Comparison of ENCODE assay signal across 8 mouse cellular contexts in genomic region chr15:78447121-78447520, GRCm38 (mm10). TPM values are rescaled to one million over a fixed set of nuclear protein-coding genes. Genes with fewer than 3 reads are reported as not detected.
DNase-seq lines count a peak whose midpoint lies in the region; ATAC-seq lines count a peak whose summit lies in the region.
"Had no signal": no experiment of that assay in that cellular context is flagged by ENCODE, and none has a peak within 500 bp of the region (broad histone marks: within the 10 kb centered on the region; RNA-seq: fewer than 3 reads in every experiment).

No protein-coding gene starts in this region.

- H3K4me3 ChIP-seq in heart, embryonic 15.5 days, result no peak overlapping the region
- H3K4me3 ChIP-seq in midbrain, embryonic 10.5 days, result no peak overlapping the region
- H3K4me3 ChIP-seq in midbrain, embryonic 16.5 days (ENCODE audit: low read depth, low read length), result no peak overlapping the region
- no peak overlapping the region for H3K4me3 ChIP-seq in embryonic facial prominence, embryonic 15.5 days (replicated peaks)
- no peak overlapping the region for H3K4me3 ChIP-seq in stomach, embryonic 16.5 days (replicated peaks; ENCODE audit: low read length)

- no peak for ATAC-seq in heart, embryonic 15.5 days (replicated peaks; ENCODE audit: insufficient number of reproducible peaks, insufficient read depth, low FRiP score, low read depth)
- no peak for ATAC-seq in midbrain, embryonic 16.5 days
- ATAC-seq in embryonic facial prominence, embryonic 15.5 days (ENCODE audit: insufficient number of reproducible peaks, low FRiP score, low TSS enrichment, low read depth), result no peak
- no peak for ATAC-seq in stomach, embryonic 16.5 days (ENCODE audit: insufficient read depth, low FRiP score)

- H3K9me3 ChIP-seq in heart, embryonic 15.5 days (replicated peaks), result no peaks in the 10 kb centered on the region
- no peaks in the 10 kb centered on the region for H3K9me3 ChIP-seq in midbrain, embryonic 10.5 days (replicated peaks)
- no peaks in the 10 kb centered on the region for H3K9me3 ChIP-seq in midbrain, embryonic 16.5 days (replicated peaks; ENCODE audit: control insufficient read depth, low read length, poor library complexity, severe bottlenecking)
- no peaks in the 10 kb centered on the region for H3K9me3 ChIP-seq in embryonic facial prominence, embryonic 15.5 days (replicated peaks)
- H3K9me3 ChIP-seq in stomach, embryonic 16.5 days (replicated peaks; ENCODE audit: control insufficient read depth, low read length), result no peaks in the 10 kb centered on the region

- H3K4me1 ChIP-seq in heart, embryonic 15.5 days (replicated peaks), result peaks cover 39% of the 10 kb centered on the region
- H3K4me1 ChIP-seq in midbrain, embryonic 10.5 days, result peaks cover 50% of the 10 kb centered on the region
- peaks cover 6% of the 10 kb centered on the region; the same call in 1 of the 2 replicates for H3K4me1 ChIP-seq in midbrain, embryonic 16.5 days (ENCODE audit: control insufficient read depth, insufficient read depth, low read length)
- H3K4me1 ChIP-seq in embryonic facial prominence, embryonic 15.5 days, result peaks cover 13% of the 10 kb centered on the region; the same call in 1 of the 2 replicates
- peaks cover 10% of the 10 kb centered on the region; the same call in 1 of the 2 replicates for H3K4me1 ChIP-seq in stomach, embryonic 16.5 days (ENCODE audit: control insufficient read depth, insufficient read depth, low read length)

- no peak overlapping the region for H3K4me2 ChIP-seq in heart, embryonic 15.5 days
- H3K4me2 ChIP-seq in midbrain, embryonic 16.5 days (ENCODE audit: low read length), result no peak overlapping the region
- no peak overlapping the region for H3K4me2 ChIP-seq in embryonic facial prominence, embryonic 15.5 days (replicated peaks)
- H3K4me2 ChIP-seq in stomach, embryonic 16.5 days (ENCODE audit: low read depth, low read length), result no peak overlapping the region

- H3K27ac ChIP-seq in heart, embryonic 15.5 days, result peak overlapping the region; percentile 87
- peak overlapping the region; percentile 84 for H3K27ac ChIP-seq in midbrain, embryonic 10.5 days (replicated peaks)
- no peak overlapping the region for H3K27ac ChIP-seq in midbrain, embryonic 16.5 days (ENCODE audit: low read length)
- H3K27ac ChIP-seq in embryonic facial prominence, embryonic 15.5 days (replicated peaks), result peak overlapping the region; percentile 8; the same call in 1 of the 2 replicates
- no peak overlapping the region; the same call in 1 of the 2 replicates for H3K27ac ChIP-seq in stomach, embryonic 16.5 days (ENCODE audit: low read length)

- H3K9ac ChIP-seq in heart, embryonic 15.5 days, result peak overlapping the region; percentile 25; the same call in 1 of the 2 replicates
- no peak overlapping the region for H3K9ac ChIP-seq in midbrain, embryonic 16.5 days (ENCODE audit: low read depth, low read length)
- H3K9ac ChIP-seq in embryonic facial prominence, embryonic 15.5 days, result no peak overlapping the region
- H3K9ac ChIP-seq in stomach, embryonic 16.5 days (ENCODE audit: low read length), result peak overlapping the region; percentile 46; the same call in 1 of the 2 replicates

- no peak for DNase-seq in heart, adult 8-10 months (ENCODE audit: low spot score)
- no peak for DNase-seq in midbrain, embryonic 10.5 days (ENCODE audit: low spot score)
- DNase-seq in left cerebral cortex, postnatal 25 days (ENCODE audit: low spot score in 2 of 2), result no peak

- intact Hi-C loops in left cerebral cortex, postnatal 25 days (cut with DNase I), result loop anchor here (2.0 to 5.0 kb wide), 2 partner anchors 85 to 136 kb away; partner anchors contain the start of gene C1qtnf6

- peaks cover 7% of the 10 kb centered on the region; the same call in 1 of the 2 replicates for H3K27me3 ChIP-seq in heart, embryonic 15.5 days
- H3K27me3 ChIP-seq in midbrain, embryonic 10.5 days (ENCODE audit: low read depth, poor library complexity, severe bottlenecking), result no peaks in the 10 kb centered on the region
- H3K27me3 ChIP-seq in midbrain, embryonic 16.5 days (ENCODE audit: control insufficient read depth, insufficient read depth, low read depth, low read length), result no peaks in the 10 kb centered on the region
- no peaks in the 10 kb centered on the region for H3K27me3 ChIP-seq in embryonic facial prominence, embryonic 15.5 days
- no peaks in the 10 kb centered on the region for H3K27me3 ChIP-seq in stomach, embryonic 16.5 days (ENCODE audit: control insufficient read depth, insufficient read depth, low read length)

- WGBS in heart, embryonic 15.5 days, result 36% methylated on average over 7 of the region's 7 CpGs
- WGBS in midbrain, embryonic 10.5 days, result 31% methylated on average over 7 of the region's 7 CpGs
- WGBS in midbrain, embryonic 16.5 days, result 32% methylated on average over 7 of the region's 7 CpGs
- WGBS in embryonic facial prominence, embryonic 15.5 days, result 39% methylated on average over 7 of the region's 7 CpGs
- WGBS in stomach, embryonic 16.5 days, result 47% methylated on average over 7 of the region's 7 CpGs

- H3K36me3 ChIP-seq in heart, embryonic 15.5 days, result no peaks in the 10 kb centered on the region
- no peaks in the 10 kb centered on the region for H3K36me3 ChIP-seq in midbrain, embryonic 10.5 days
- H3K36me3 ChIP-seq in midbrain, embryonic 16.5 days (ENCODE audit: control insufficient read depth, insufficient read depth, low read length), result no peaks in the 10 kb centered on the region
- H3K36me3 ChIP-seq in embryonic facial prominence, embryonic 15.5 days, result no peaks in the 10 kb centered on the region
- no peaks in the 10 kb centered on the region for H3K36me3 ChIP-seq in stomach, embryonic 16.5 days (ENCODE audit: control insufficient read depth, insufficient read depth, low read length)

RNA-seq across cellular contexts. Expression of gene Kctd17, which starts 18.8 kb away (rescaled TPM):
- polyA plus RNA-seq in heart, embryonic 15.5 days (2015; fragmentation: Nextera tagmentation; extraction: Ambion mirVana), result 19.1 and 28.5 TPM in 2 replicates
- 10 to 100 TPM; 17.9 to 26.9 (median 20.2) TPM for total RNA-seq in heart, adult 8-10 months (2022)
- polyA plus RNA-seq in midbrain, embryonic 10.5 days (2016; fragmentation: Nextera tagmentation; extraction: Ambion mirVana), result 64.0 and 68.3 TPM in 2 replicates
- polyA plus RNA-seq in midbrain, embryonic 16.5 days (2015; fragmentation: Nextera tagmentation; extraction: Ambion mirVana), result 152 and 156 TPM in 2 replicates
- 59.0 and 62.5 TPM in 2 replicates for polyA plus RNA-seq in embryonic facial prominence, embryonic 15.5 days (2015; fragmentation: Nextera tagmentation; extraction: Ambion mirVana)
- 28.1 and 32.0 TPM in 2 replicates for polyA plus RNA-seq in stomach, embryonic 16.5 days (2015; fragmentation: Nextera tagmentation; extraction: Ambion mirVana)
- 100 to 1,000 TPM; 317 to 361 TPM for total RNA-seq in left cerebral cortex, postnatal 25 days (2021)

RNA-seq across cellular contexts. Expression of gene Tmprss6, which starts 21.3 kb away (rescaled TPM):
- 0.21 and 0.60 TPM in 2 replicates for polyA plus RNA-seq in heart, embryonic 15.5 days (2015; fragmentation: Nextera tagmentation; extraction: Ambion mirVana)
- total RNA-seq in heart, adult 8-10 months (2022), result not detected
- polyA plus RNA-seq in midbrain, embryonic 10.5 days (2016; fragmentation: Nextera tagmentation; extraction: Ambion mirVana), result 0.21 and 0.52 TPM in 2 replicates
- polyA plus RNA-seq in midbrain, embryonic 16.5 days (2015; fragmentation: Nextera tagmentation; extraction: Ambion mirVana), result 0.09 and 0.31 TPM in 2 replicates
- polyA plus RNA-seq in embryonic facial prominence, embryonic 15.5 days (2015; fragmentation: Nextera tagmentation; extraction: Ambion mirVana), result 2.7 and 3.4 TPM in 2 replicates
- 1.8 TPM in 2 replicates for polyA plus RNA-seq in stomach, embryonic 16.5 days (2015; fragmentation: Nextera tagmentation; extraction: Ambion mirVana)
- total RNA-seq in left cerebral cortex, postnatal 25 days (2021), result 1 to 10 TPM in 1 of 2 experiments, not detected in 1; 1.4 TPM

RNA-seq across cellular contexts. Expression of gene Mpst, which starts 40.9 kb away (rescaled TPM):
- polyA plus RNA-seq in heart, embryonic 15.5 days (2015; fragmentation: Nextera tagmentation; extraction: Ambion mirVana), result 1.3 and 1.5 TPM in 2 replicates
- total RNA-seq in heart, adult 8-10 months (2022), result 10 to 100 TPM; 42.1 to 52.4 (median 44.2) TPM
- 0.61 and 1.6 TPM in 2 replicates for polyA plus RNA-seq in midbrain, embryonic 10.5 days (2016; fragmentation: Nextera tagmentation; extraction: Ambion mirVana)
- 3.6 and 4.3 TPM in 2 replicates for polyA plus RNA-seq in midbrain, embryonic 16.5 days (2015; fragmentation: Nextera tagmentation; extraction: Ambion mirVana)
- polyA plus RNA-seq in embryonic facial prominence, embryonic 15.5 days (2015; fragmentation: Nextera tagmentation; extraction: Ambion mirVana), result 2.8 and 4.1 TPM in 2 replicates
- polyA plus RNA-seq in stomach, embryonic 16.5 days (2015; fragmentation: Nextera tagmentation; extraction: Ambion mirVana), result 6.8 TPM in 2 replicates
- total RNA-seq in left cerebral cortex, postnatal 25 days (2021), result 10 to 100 TPM; 32.2 to 33.6 TPM

RNA-seq across cellular contexts. Expression of gene Tst, which starts 41.4 kb away (rescaled TPM):
- 22.6 and 38.7 TPM in 2 replicates for polyA plus RNA-seq in heart, embryonic 15.5 days (2015; fragmentation: Nextera tagmentation; extraction: Ambion mirVana)
- total RNA-seq in heart, adult 8-10 months (2022), result 10 to 100 TPM; 20.3 to 25.0 (median 21.6) TPM
- 8.1 and 9.8 TPM in 2 replicates for polyA plus RNA-seq in midbrain, embryonic 10.5 days (2016; fragmentation: Nextera tagmentation; extraction: Ambion mirVana)
- 15.3 and 22.8 TPM in 2 replicates for polyA plus RNA-seq in midbrain, embryonic 16.5 days (2015; fragmentation: Nextera tagmentation; extraction: Ambion mirVana)
- polyA plus RNA-seq in embryonic facial prominence, embryonic 15.5 days (2015; fragmentation: Nextera tagmentation; extraction: Ambion mirVana), result 49.1 and 68.9 TPM in 2 replicates
- 123 and 146 TPM in 2 replicates for polyA plus RNA-seq in stomach, embryonic 16.5 days (2015; fragmentation: Nextera tagmentation; extraction: Ambion mirVana)
- 10 to 100 TPM; 33.3 to 33.4 TPM for total RNA-seq in left cerebral cortex, postnatal 25 days (2021)

RNA-seq across cellular contexts. Expression of gene Il2rb, which starts 48.0 kb away (rescaled TPM):
- polyA plus RNA-seq in heart, embryonic 15.5 days (2015; fragmentation: Nextera tagmentation; extraction: Ambion mirVana), result 0.30 and 1.9 TPM in 2 replicates
- under 1 TPM; 0.13 to 0.57 (median 0.34) TPM for total RNA-seq in heart, adult 8-10 months (2022)
- not detected in 2 replicates for polyA plus RNA-seq in midbrain, embryonic 10.5 days (2016; fragmentation: Nextera tagmentation; extraction: Ambion mirVana)
- polyA plus RNA-seq in midbrain, embryonic 16.5 days (2015; fragmentation: Nextera tagmentation; extraction: Ambion mirVana), result 0.20 TPM in 1 of 2 replicates, not detected in the other
- 0.24 and 0.41 TPM in 2 replicates for polyA plus RNA-seq in embryonic facial prominence, embryonic 15.5 days (2015; fragmentation: Nextera tagmentation; extraction: Ambion mirVana)
- 0.75 and 0.92 TPM in 2 replicates for polyA plus RNA-seq in stomach, embryonic 16.5 days (2015; fragmentation: Nextera tagmentation; extraction: Ambion mirVana)
- under 1 TPM in 1 of 2 experiments, not detected in 1; 0.23 TPM for total RNA-seq in left cerebral cortex, postnatal 25 days (2021)
- polyA plus RNA-seq: forebrain, embryonic 16.5 days had no signal

Comparison
In these comparisons a context has a peak if more than half of its experiments do, and no peak if none do; other contexts are left out.
1. H3K27ac ChIP-seq: peak in heart, embryonic 15.5 days (single experiment), midbrain, embryonic 10.5 days (single experiment) and embryonic facial prominence, embryonic 15.5 days (single experiment); none in midbrain, embryonic 16.5 days (single experiment) and stomach, embryonic 16.5 days (single experiment).
2. H3K9ac ChIP-seq: peak in heart, embryonic 15.5 days (single experiment) and stomach, embryonic 16.5 days (single experiment); none in midbrain, embryonic 16.5 days (single experiment) and embryonic facial prominence, embryonic 15.5 days (single experiment).